Comparison of ENCODE assay signal across 12 mouse cellular contexts in genomic region chr14:74925951-74926517, GRCm38 (mm10). TPM values are rescaled to one million over a fixed set of nuclear protein-coding genes. Genes with fewer than 3 reads are reported as not detected.
DNase-seq lines count a peak whose midpoint lies in the region; ATAC-seq and TF ChIP-seq lines count a peak whose summit lies in the region.
"Had no signal": no experiment of that assay in that cellular context is flagged by ENCODE, and none has a peak within 500 bp of the region (broad histone marks: within the 10 kb centered on the region; RNA-seq: fewer than 3 reads in every experiment).

No protein-coding gene starts in this region.

- no peak overlapping the region for H3K4me2 ChIP-seq in hindbrain, postnatal 0 days (ENCODE audit: low read depth, low read length)
- no peak overlapping the region for H3K4me2 ChIP-seq in hindbrain, embryonic 16.5 days (ENCODE audit: low read length)
- H3K4me2 ChIP-seq: midbrain, embryonic 11.5 days had no signal

- no peak for DNase-seq in cerebellum, postnatal 36 days
- DNase-seq in hindbrain, postnatal 0 days (ENCODE audit: low spot score) = peak; percentile 36
- peak; percentile 8 for DNase-seq in retina, postnatal 1 day
- DNase-seq in retina, embryonic 14.5 days (ENCODE audit: low spot score) = no peak
- peak; percentile 47 for DNase-seq in ovary, postnatal 36 days (ENCODE audit: low spot score)
- DNase-seq in spleen, postnatal 4 days (ENCODE audit: low spot score in 2 of 2) = no peak
- DNase-seq: cerebellum, adult 8-10 months; lung, adult 18-20 months; spleen, adult 18-20 months had no signal

- H3K4me3 ChIP-seq in hindbrain, postnatal 0 days (ENCODE audit: low read length) = no peak overlapping the region
- H3K4me3 ChIP-seq in hindbrain, embryonic 16.5 days (ENCODE audit: low read length) = no peak overlapping the region

- peak; percentile 29; the same call in 1 of the 2 replicates for ATAC-seq in cerebellum, adult (ENCODE audit: insufficient number of reproducible peaks, low FRiP score, low TSS enrichment)
- ATAC-seq in hindbrain, postnatal 0 days = 0 out of 2 replicates have a peak, but pooled peaks have one; percentile 19
- ATAC-seq in hindbrain, embryonic 16.5 days = no peak

- H3K27me3 ChIP-seq in hindbrain, postnatal 0 days (ENCODE audit: insufficient read depth, low read length) = no peaks in the 10 kb centered on the region
- H3K27me3 ChIP-seq in hindbrain, embryonic 16.5 days (replicated peaks; ENCODE audit: control insufficient read depth, insufficient read depth, low read length) = no peaks in the 10 kb centered on the region

- no peaks in the 10 kb centered on the region for H3K9me3 ChIP-seq in hindbrain, postnatal 0 days (ENCODE audit: low read length)
- H3K9me3 ChIP-seq in hindbrain, embryonic 16.5 days (ENCODE audit: control insufficient read depth, low read length) = no peaks in the 10 kb centered on the region

- H3K4me1 ChIP-seq in hindbrain, postnatal 0 days (ENCODE audit: insufficient read depth, low read length) = peaks cover 10% of the 10 kb centered on the region; the same call in 1 of the 2 replicates
- H3K4me1 ChIP-seq in hindbrain, embryonic 16.5 days (ENCODE audit: control insufficient read depth, insufficient read depth, low read depth, low read length) = peaks cover 8% of the 10 kb centered on the region; the same call in 1 of the 2 replicates

- 62% methylated on average over 9 of the region's 9 CpGs for WGBS in hindbrain, postnatal 0 days
- 69% methylated on average over 9 of the region's 9 CpGs for WGBS in hindbrain, embryonic 16.5 days

- no peak overlapping the region for H3K9ac ChIP-seq in hindbrain, postnatal 0 days (replicated peaks; ENCODE audit: low read length)
- H3K9ac ChIP-seq in hindbrain, embryonic 16.5 days (ENCODE audit: low read depth, low read length) = no peak overlapping the region

- TF ChIP-seq CTCF in hindbrain, postnatal 0 days (IDR thresholded peaks at IDR 0.05; ENCODE audit: low read depth) = no peak

- H3K27ac ChIP-seq in hindbrain, postnatal 0 days = peak overlapping the region; percentile 20; the same call in 1 of the 2 replicates
- H3K27ac ChIP-seq in hindbrain, embryonic 16.5 days (ENCODE audit: low read depth, low read length) = no peak overlapping the region

- H3K36me3 ChIP-seq in hindbrain, postnatal 0 days (ENCODE audit: insufficient read depth, low read length) = no peaks in the 10 kb centered on the region
- no peaks in the 10 kb centered on the region for H3K36me3 ChIP-seq in hindbrain, embryonic 16.5 days (ENCODE audit: control insufficient read depth, insufficient read depth, low read length)

RNA-seq across cellular contexts. Expression of gene Lrch1, which starts 21.6 kb away (rescaled TPM):
- 12.7 and 22.3 TPM in 2 replicates for total RNA-seq in hindbrain, postnatal 0 days (2014; rRNA removed)
- polyA plus RNA-seq in hindbrain, postnatal 0 days (2015; fragmentation: Nextera tagmentation; extraction: Ambion mirVana) = 16.5 and 17.3 TPM in 2 replicates
- polyA plus RNA-seq in hindbrain, embryonic 16.5 days (2015; fragmentation: Nextera tagmentation; extraction: Ambion mirVana) = 15.4 and 23.6 TPM in 2 replicates

Comparison
In these comparisons a context has a peak if more than half of its experiments do, and no peak if none do; other contexts are left out.
1. DNase-seq: peak in hindbrain, postnatal 0 days (single experiment), retina, postnatal 1 day (single experiment) and ovary, postnatal 36 days (single experiment); none in cerebellum, postnatal 36 days (0 of 2), retina, embryonic 14.5 days (single experiment) and spleen, postnatal 4 days (0 of 2).